Mouse (Mus musculus) layer of hippocampus, adult 9-10 months (tissue): Measurements from ENCODE around the gene Crhr1.

ENCODE experiments used
- DNase-seq: peaks from one replicate; pipeline ENCODE4 v3.0.0; 2022; ENCODE audit warnings: low spot score

Crhr1 gene

DNA sequence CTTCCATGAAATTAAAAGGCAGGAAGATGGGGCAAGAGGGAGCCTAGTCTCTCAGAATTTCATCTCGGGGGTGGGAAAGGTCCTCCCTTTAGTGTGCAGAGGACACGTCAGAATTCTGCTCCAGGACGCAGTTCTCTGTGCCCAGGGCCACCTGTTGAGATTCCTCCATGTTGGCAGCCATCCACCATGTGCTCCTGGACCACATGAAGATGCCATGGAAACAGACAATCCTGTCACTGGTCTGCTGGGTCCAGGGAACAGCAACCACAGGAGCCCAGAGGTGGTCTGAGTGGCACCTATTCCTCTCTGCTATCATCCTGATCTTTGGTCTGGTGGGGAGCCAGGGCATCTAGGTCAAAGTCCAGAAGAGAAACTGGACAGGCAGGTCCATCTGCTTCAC, 6.3 kb downstream of the Crhr1 start:
- DNase-seq = no peak

- DNase-seq = no peak
These were observed 12.3 kb downstream of the Crhr1 start for GRCm38 (mm10) chr11:104144930-104145329.

- no peak for DNase-seq
These were observed 16.1 kb downstream of the Crhr1 start for GRCm38 (mm10) chr11:104148787-104149186.

DNA sequence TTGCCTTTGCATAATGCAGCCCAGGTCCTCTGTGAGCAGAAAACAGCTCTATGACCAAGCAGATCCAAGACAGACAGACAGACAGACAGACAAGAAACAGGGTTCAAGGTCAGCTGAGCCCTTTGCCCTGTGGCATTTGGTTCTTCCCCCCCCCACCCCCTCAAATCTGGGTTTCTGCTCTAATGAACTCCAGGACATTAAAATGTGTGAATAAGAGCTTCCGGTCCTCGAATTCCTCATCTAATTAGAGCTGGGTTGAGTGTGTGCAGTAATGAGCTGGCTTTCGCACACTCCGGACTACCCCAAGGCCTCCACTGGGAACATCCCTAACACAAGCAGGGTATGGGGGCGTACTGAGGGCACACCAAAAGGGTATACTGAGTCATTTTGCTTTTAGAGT, 18.3 kb downstream of the Crhr1 start:
- no peak for DNase-seq

GRCm38 (mm10) chr11:104154332-104154731, 21.7 kb downstream of the Crhr1 start:
- DNase-seq = no peak

- DNase-seq = no peak
These were observed 22.4 kb downstream of the Crhr1 start for GRCm38 (mm10) chr11:104154820-104155635.

DNA sequence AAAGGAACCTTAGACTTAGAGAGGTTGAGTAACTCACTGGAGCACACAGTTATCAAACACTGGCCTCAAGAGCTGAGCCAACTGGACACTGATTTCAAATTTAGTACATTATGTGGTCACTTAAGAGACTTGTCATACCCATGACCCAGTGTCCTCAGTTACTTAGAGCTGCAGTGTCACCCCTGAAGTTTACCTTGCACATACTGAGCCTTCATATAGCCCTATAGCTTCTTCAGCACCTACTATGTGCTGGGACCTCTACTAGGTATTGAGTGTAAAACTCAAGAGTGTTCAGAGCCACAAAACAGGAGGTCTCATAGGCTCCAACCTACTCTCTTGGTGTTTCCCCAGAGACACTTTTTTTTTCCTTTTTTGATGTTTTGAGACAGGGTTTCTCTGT, 23.2 kb downstream of the Crhr1 start:
- DNase-seq = no peak

GRCm38 (mm10) chr11:104156391-104156790, 23.7 kb downstream of the Crhr1 start:
- DNase-seq = no peak

DNA sequence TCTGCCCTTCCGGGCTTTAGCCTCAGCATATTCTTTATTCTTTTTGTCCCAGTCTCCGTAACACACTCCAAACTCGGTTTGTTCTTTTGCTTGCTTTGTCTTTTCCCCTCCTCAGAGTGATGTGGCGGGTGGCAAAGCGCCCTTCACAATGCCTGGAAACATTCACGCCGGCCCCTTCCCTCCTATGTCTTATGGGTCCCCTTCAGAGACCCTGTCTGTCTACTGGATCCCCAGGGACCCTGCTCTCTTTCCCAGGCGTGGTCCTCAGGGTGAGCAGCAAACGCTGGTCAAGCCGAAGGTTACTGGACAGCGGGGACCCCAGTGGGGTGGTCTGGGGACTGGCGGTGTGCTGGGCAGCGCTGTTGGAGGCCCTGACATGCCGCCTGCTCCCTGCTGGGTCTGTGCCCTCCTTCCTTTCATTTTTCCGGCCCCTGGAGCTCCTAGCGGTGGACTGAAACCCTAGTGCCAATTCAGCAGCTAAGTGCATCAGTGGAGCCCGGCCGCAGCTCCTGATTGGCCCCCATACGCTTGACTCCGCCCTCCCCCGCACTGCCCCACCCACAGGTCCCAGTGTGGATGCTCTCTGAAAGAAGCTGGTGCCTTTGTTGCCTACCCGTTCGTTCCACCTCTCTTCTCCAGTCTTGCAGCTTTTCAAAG, 25.1 kb downstream of the Crhr1 start:
- peak; percentile 50 for DNase-seq

DNA sequence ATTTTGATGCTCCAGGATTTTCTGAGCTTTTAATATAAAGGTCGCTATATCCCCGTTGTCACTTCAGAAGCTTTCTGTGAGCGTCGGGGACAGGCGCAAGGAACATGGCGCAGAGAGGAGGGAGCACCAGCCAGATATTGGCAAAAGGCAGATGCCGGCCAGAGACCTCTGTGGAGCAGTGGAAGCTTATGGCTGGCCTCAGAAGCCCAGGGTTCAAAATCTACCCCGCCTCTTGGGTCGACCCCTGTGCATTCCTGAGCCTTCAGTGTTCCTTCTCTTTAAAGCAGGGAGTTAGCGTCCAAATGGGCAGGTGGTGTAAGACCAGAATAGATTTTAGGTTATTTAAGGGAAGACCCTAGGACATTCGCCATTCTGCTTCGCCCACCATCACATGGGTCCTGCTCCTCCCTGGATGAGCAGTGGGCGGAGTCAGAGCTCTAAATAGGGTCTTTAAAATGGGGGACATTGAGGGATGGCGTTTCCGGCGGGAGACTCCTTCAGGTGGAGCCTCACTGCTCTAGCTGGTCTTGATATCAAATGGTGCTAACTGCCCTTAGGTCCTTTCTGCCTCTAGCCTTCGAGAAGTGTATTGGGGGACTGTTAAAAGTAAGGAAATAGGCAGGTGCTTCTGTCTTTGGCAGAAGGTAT, 25.7 kb downstream of the Crhr1 start:
- DNase-seq = no peak

DNA sequence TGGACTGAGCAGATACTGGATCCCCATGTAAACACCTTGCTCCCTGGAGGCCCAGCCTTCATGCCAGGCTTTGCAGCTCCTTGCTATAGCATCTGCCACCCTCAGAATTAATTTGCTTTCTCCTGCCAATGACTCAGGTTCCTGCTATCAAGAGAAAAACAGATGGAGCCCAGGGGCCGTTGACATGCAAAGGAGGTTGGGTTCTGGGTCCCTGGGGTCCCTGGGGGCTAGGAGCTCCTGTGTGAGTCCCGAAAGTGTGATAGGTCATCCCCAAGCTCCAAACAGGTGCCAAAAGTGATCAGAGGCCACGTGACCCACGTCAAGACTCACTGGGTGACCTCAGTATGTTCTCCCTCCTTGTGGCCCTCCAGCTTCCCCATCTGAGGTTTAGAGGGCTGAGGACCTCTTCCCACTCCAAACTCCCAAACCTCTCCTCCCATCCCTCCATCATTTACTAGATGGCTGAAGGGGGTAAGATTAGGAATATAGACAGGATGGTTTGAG, 27.2 kb downstream of the Crhr1 start:
- no peak for DNase-seq

- DNase-seq = no peak
These were observed 28.5 kb downstream of the Crhr1 start for GRCm38 (mm10) chr11:104161153-104161552.

GRCm38 (mm10) chr11:104164257-104164656, 31.6 kb downstream of the Crhr1 start:
- DNase-seq = no peak

- peak; percentile 67 for DNase-seq
These were observed 38.7 kb downstream of the Crhr1 start for GRCm38 (mm10) chr11:104171281-104171781.

GRCm38 (mm10) chr11:104178893-104179292, 46.2 kb downstream of the Crhr1 start:
- DNase-seq = no peak

DNA sequence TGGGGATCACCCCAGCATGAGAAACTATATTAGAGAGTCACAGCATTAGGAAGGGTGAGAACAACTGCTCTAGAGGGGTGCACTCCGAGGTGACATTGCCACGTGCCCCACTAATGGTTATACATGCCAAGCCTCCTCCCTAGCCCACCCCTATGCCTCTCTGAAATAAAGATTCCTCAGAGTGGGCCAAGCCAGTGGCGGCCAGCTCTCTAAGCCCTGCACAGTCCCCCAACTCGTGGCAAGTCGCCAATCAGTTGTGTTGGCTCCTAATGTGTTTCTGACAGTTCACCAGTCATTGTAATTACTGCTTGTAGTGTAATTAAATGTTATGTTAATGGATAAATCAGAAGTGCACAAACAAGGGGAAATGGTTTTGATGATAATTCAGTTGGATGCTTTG, 47.1 kb downstream of the Crhr1 start:
- DNase-seq = no peak

- DNase-seq = no peak
These were observed 49.5 kb downstream of the Crhr1 start for GRCm38 (mm10) chr11:104182141-104182540.

DNA sequence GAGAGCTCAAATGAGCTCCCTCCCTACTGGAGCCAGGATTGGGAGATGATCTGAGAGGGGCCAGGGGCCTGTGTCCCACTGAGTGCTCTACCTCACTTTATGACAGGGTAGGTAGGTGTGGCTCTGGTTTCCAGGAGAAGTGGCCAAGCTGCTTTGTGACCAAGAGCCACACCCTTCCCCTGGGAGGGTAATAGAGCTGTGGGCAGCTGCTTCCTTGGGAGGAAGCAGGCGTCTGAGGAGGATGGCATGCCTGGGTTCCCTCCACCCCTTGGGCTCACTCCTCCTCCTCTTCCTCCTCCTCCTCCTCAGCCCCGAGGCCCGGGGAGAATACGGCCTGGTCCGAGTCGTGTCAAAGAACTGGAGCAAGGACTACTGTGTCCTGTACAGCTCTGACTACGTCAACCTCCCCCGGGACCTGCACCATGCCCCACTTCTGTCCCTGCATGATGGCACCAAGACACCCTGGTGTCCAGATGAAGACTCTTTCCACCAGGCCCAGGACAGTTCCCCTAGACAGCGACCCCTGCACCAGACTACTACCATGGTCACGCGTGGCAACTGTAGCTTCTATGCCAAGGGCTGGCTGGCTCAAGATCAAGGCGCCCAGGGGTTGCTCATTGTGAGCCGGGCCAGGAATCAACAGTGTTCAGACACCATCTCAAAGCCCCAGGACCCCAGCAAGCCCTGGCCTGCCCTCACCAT, 53.6 kb downstream of the Crhr1 start, which contains the start of gene Sppl2c:
Gene Sppl2c (plus strand): TSS at position 193 of the 702 bp plus-strand sequence.
- DNase-seq = no peak

- DNase-seq = no peak
These were observed 54.1 kb downstream of the Crhr1 start for GRCm38 (mm10) chr11:104186837-104187150.

- DNase-seq = no peak
These were observed 55.1 kb downstream of the Crhr1 start for GRCm38 (mm10) chr11:104187766-104188165.

DNA sequence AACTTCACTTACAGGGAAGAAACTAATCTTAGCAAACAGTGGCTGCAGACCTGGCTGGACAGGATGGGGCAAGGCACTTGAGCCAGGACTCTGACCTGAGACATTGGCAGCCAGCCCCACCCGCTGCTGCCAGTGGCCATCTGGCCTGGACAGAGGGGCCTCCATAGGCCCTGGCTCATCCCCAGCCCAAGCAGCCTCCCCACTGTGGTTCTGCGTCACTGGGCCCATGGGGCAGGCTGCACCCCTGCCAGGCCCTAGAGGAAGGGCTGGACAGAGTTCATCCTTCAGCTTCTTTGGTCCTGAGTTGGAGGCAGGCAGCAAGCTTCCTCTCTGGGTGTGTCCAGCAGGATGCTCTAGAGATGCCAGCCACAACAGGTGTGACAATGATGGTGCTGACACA, 57.4 kb downstream of the Crhr1 start:
- no peak for DNase-seq

- DNase-seq = no peak
These were observed 62.7 kb downstream of the Crhr1 start for GRCm38 (mm10) chr11:104195382-104195781.
